Mouse (Mus musculus): ENCODE results near the gene Prdm10. TPM values are rescaled to one million over a fixed set of nuclear protein-coding genes. Genes with fewer than 3 reads are reported as not detected.

The Prdm10 gene
- polyA plus RNA-seq, 1 experiment from 2014 or later, result 3.6 TPM

DNA sequence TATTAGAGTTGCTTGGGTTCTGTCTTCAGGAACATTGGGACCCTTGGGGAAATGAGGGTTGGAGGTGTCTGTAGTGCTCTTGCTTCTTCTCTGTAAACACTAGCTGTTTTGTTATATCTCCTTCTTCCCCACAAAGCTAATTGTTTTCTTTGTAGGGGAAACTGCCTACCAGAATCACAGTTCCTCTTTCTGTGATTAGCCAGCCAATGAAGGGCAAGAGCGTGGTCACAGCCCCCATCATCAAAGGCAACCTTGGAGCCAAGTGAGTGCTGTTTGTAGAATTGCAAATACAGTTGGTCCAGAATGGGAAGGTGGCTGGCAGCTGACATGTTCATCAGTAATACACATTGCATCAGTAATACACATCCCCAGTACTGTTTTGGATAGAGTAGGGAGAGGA lies 138.5 kb downstream of the Prdm10 start:
- Histone ChIP-seq H3K27me3 (replicated peaks) (no peaks in the 10 kb centered on the region), H3K4me1 (no peaks in the 10 kb centered on the region), H3K4me3 (no peak overlapping the region), H3K9ac (no peak overlapping the region), H3K4me2 (no peak overlapping the region), H3K9me3 (no peaks in the 10 kb centered on the region), H3K27ac (replicated peaks) (no peak overlapping the region), H3K36me3 (peaks cover 88% of the 10 kb centered on the region)
- ATAC-seq (ENCODE audit: extremely low read depth, insufficient number of reproducible peaks, low FRiP score, low TSS enrichment), result no peak
- WGBS, result 89% methylated on average over 1 of the region's 1 CpGs

DNA sequence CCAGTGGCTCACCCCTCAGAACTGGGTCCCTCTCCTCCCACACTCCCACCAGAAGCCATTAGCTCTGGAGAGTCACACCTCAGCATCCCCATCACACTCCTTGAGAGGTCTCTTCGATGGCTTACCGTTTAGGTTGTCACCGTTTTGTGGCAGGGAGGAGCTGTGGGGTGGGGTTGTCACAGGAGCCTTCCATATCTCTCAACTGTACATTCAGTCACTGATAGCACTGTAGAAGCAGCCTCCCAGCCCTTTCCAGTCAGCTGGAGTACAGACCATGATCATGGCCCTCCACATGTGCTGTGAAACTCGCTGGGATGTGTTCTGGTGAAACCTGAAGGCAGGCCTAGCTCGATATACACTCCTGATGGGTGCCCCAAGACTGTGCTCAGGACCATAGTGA lies 141.8 kb downstream of the Prdm10 start:
- ATAC-seq (ENCODE audit: extremely low read depth, insufficient number of reproducible peaks, low FRiP score, low TSS enrichment), result no peak
- no peak overlapping the region for H3K4me2 ChIP-seq
- no peaks in the 10 kb centered on the region for H3K9me3 ChIP-seq
- WGBS, result 70% methylated on average over 5 of the region's 5 CpGs
- H3K27me3 ChIP-seq (replicated peaks), result no peaks in the 10 kb centered on the region
- no peaks in the 10 kb centered on the region for H3K4me1 ChIP-seq
- peaks cover 69% of the 10 kb centered on the region for H3K36me3 ChIP-seq
- H3K27ac ChIP-seq (replicated peaks), result no peak overlapping the region
- no peak overlapping the region for H3K4me3 ChIP-seq
- H3K9ac ChIP-seq, result no peak overlapping the region

DNA sequence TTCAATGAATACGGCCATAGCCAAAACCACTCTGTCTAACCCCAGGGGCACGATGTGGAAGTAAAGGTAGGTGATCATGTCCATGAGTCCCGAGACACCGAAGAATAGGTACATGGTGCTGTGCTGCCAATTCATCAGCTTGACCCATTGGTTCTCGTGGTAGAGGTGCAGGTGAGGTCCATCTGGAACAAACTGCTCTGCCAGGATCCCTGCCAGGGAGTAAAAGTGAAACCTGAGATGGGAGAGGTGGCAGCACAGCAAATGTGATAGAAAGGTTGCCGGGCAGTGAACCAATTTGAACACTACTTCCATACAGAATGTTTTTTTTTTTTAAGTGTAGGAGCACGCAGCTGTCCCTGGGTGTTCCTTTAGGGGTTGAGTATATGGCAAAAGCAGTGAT lies 148.6 kb downstream of the Prdm10 start:
- Histone ChIP-seq H3K4me2 (no peak overlapping the region), H3K4me1 (no peaks in the 10 kb centered on the region), H3K27ac (replicated peaks) (no peak overlapping the region), H3K4me3 (no peak overlapping the region), H3K36me3 (peaks cover 12% of the 10 kb centered on the region; the same call in 1 of the 2 replicates), H3K9me3 (no peaks in the 10 kb centered on the region), H3K27me3 (replicated peaks) (no peaks in the 10 kb centered on the region), H3K9ac (no peak overlapping the region)
- 80% methylated on average over 7 of the region's 7 CpGs for WGBS
- ATAC-seq (ENCODE audit: extremely low read depth, insufficient number of reproducible peaks, low FRiP score, low TSS enrichment), result no peak

DNA sequence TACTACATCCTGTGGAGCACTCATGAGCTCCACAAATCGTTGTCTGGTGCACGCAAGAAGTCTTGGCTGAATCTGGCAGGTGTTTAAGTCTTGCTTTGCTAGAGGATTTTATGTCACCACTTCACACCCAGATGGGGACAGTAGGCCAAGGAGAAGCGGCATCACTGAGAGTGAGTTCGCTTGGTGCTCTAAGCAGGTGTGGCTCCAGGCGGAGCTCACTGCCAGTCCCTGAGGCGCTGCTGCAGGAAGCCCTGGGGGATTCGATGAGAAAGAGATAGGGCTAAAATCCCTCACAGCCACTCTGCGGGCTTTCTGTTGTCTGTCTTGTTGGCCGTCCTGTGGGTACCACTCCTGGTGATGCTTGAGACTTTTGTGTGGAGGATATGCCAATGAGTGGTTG lies 149.7 kb downstream of the Prdm10 start:
- 61% methylated on average over 9 of the region's 9 CpGs for WGBS
- Histone ChIP-seq H3K4me3 (no peak overlapping the region), H3K27me3 (replicated peaks) (no peaks in the 10 kb centered on the region), H3K36me3 (peaks cover 6% of the 10 kb centered on the region; the same call in 1 of the 2 replicates), H3K4me2 (no peak overlapping the region), H3K4me1 (no peaks in the 10 kb centered on the region), H3K9ac (no peak overlapping the region), H3K27ac (replicated peaks) (no peak overlapping the region), H3K9me3 (no peaks in the 10 kb centered on the region)
- ATAC-seq (ENCODE audit: extremely low read depth, insufficient number of reproducible peaks, low FRiP score, low TSS enrichment), result no peak

Other genes with a start within 250 kb of the Prdm10 start
- gene Zbtb44, start 249.9 kb upstream of the Prdm10 start, polyA plus RNA-seq (2015; fragmentation: Nextera tagmentation; extraction: Ambion mirVana), result 5.3 and 6.7 TPM in 2 replicates
- 2.5 and 2.9 TPM in 2 replicates for gene St14, start 148.7 kb upstream of the Prdm10 start, polyA plus RNA-seq (2015; fragmentation: Nextera tagmentation; extraction: Ambion mirVana)
- gene Aplp2, start 68.7 kb upstream of the Prdm10 start, polyA plus RNA-seq (2015; fragmentation: Nextera tagmentation; extraction: Ambion mirVana), result 292 and 311 TPM in 2 replicates
- gene Nfrkb, start 105.7 kb downstream of the Prdm10 start, polyA plus RNA-seq (2015; fragmentation: Nextera tagmentation; extraction: Ambion mirVana), result 12.3 and 13.6 TPM in 2 replicates
- not detected in 2 replicates for gene Tmem45b, start 183.9 kb downstream of the Prdm10 start, polyA plus RNA-seq (2015; fragmentation: Nextera tagmentation; extraction: Ambion mirVana)